Mouse (Mus musculus): ENCODE data around the gene Elk3. TPM values are rescaled to one million over a fixed set of nuclear protein-coding genes. Genes with fewer than 3 reads are reported as not detected.

Gene Elk3
- polyA plus RNA-seq, 1 experiment = 65.1 TPM

DNA sequence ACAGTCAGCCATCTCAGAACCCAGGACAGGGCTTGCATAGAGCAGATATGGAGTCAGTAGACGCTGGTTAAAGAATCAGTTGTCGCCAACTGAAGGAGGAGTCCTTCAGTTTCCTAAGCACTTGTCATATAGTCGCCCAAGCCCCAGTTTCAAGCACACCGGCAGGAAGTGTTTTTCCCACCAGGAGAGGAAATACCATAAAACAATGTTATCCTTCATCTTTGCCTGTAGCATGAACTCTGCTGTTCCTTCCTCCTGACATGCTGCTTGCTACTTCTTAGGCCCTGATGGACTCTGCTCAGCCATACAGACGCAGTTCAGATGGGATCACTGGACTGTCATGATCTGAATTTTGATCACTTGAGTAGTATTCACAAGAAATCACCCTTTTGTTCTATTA, 25.4 kb downstream of the Elk3 start:
- peaks cover 5% of the 10 kb centered on the region for H3K4me1 ChIP-seq (ENCODE audit: control insufficient read depth, insufficient read depth, low read length)
- H3K27ac ChIP-seq (ENCODE audit: insufficient read depth, low read depth, low read length) = no peak overlapping the region
- H3K4me3 ChIP-seq (ENCODE audit: insufficient read depth, low read length) = no peak overlapping the region
- TF ChIP-seq POLR2A (IDR thresholded peaks at IDR 0.05; ENCODE audit: borderline replicate concordance, low read depth, low read length) (no peak), CTCF (IDR thresholded peaks at IDR 0.05; ENCODE audit: low read depth, low read length) (no peak)

DNA sequence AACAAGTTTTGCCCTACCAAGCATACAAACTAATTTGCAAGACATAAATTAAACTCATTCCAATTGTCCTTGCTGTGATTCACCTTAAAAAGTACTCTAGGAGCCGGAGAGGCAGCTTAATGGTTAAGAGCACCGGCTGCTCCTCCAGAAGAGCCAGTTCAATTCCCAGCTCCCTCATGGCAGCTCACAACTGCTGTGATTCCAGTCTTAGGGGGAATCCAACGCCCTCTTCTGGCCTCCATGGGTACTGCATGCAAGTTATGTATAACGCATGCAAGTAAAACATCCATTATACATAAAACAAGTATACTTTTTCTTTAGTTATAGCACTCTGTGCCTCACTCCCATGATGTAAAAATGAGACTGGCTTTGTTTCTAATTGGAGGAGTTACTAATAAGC, 27.7 kb downstream of the Elk3 start:
- TF ChIP-seq POLR2A (IDR thresholded peaks at IDR 0.05; ENCODE audit: borderline replicate concordance, low read depth, low read length) (no peak), CTCF (IDR thresholded peaks at IDR 0.05; ENCODE audit: low read depth, low read length) (peak; percentile 79)
- no peak overlapping the region for H3K27ac ChIP-seq (ENCODE audit: insufficient read depth, low read depth, low read length)

DNA sequence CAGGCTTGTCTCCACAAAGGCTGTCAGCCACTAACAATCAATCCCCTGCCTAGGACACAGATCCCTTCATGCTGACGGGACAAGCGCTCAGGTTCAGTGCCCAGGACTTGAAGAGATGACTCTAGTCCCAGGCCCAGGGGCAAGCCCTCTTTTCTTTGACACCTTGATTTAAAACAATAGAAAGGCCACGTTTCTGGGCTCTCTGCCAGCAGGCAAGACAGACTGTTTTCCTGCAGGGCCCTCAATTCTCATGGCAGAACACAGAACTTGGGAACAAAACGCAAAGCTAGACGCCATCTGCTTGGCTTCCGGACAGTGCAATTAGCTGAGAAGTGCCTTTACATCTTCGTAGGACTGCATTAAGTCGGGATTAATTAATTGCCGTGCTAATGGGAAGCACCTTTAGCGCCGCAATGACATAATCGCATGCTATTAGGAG, 28.4 kb downstream of the Elk3 start:
- Histone ChIP-seq H3K4me3 (ENCODE audit: insufficient read depth, low read length) (no peak overlapping the region), H3K4me1 (ENCODE audit: control insufficient read depth, insufficient read depth, low read length) (peaks cover 2% of the 10 kb centered on the region; the same call in 1 of the 2 replicates), H3K27ac (ENCODE audit: insufficient read depth, low read depth, low read length) (no peak overlapping the region)
- TF ChIP-seq POLR2A (IDR thresholded peaks at IDR 0.05; ENCODE audit: borderline replicate concordance, low read depth, low read length) = no peak
- TF ChIP-seq CTCF (IDR thresholded peaks at IDR 0.05; ENCODE audit: low read depth, low read length) = no peak

More for the DNA sequence above, 27.7 kb downstream of the Elk3 start:
- Histone ChIP-seq H3K4me3 (ENCODE audit: insufficient read depth, low read length) (no peak overlapping the region), H3K4me1 (ENCODE audit: control insufficient read depth, insufficient read depth, low read length) (peaks cover 2% of the 10 kb centered on the region)

DNA sequence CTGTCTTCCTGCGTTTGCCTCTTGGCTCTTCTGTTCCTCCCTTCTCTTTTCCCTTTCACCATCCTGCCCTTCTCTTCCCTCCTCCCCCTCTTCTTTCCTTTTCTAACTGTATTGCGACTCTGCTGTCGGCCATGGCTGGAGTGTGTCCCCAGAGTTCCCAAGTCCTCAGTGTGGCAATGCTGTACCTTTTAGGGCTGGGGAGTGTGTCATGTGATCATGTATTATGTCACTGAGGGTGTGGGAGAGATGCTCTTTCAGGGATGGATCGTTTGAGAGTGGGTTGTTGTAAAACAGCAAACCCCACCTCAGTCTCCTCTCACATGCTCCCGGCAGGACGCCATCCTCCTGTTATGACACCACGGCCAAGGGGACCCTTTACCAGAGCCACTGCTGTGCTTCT, 29.8 kb downstream of the Elk3 start:
- H3K4me1 ChIP-seq (ENCODE audit: control insufficient read depth, insufficient read depth, low read length) = peaks cover 2% of the 10 kb centered on the region; the same call in 1 of the 2 replicates
- TF ChIP-seq POLR2A (IDR thresholded peaks at IDR 0.05; ENCODE audit: borderline replicate concordance, low read depth, low read length) = no peak
- TF ChIP-seq CTCF (IDR thresholded peaks at IDR 0.05; ENCODE audit: low read depth, low read length) = no peak
- H3K27ac ChIP-seq (ENCODE audit: insufficient read depth, low read depth, low read length) = no peak overlapping the region
- H3K4me3 ChIP-seq (ENCODE audit: insufficient read depth, low read length) = no peak overlapping the region

DNA sequence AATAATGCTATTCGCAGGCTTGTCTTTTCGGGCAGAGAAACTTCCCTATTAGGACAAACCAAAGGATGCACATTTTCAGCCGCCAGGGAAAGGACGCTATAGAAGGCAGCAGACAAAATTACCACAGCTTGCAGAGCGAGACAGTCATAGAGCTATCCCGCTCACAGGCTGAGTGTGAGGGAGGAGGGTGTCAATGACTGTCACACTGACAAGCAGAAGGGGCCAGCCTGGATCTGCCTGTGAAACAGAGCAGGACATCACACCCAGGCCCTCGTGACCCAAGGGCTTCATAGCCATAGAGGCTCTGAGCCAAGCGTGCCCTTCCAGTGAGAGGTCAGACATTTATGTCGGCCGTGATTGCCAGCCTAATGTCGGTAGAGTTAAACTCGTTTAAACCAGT, 30.3 kb downstream of the Elk3 start:
- Histone ChIP-seq H3K4me3 (ENCODE audit: insufficient read depth, low read length) (no peak overlapping the region), H3K4me1 (ENCODE audit: control insufficient read depth, insufficient read depth, low read length) (peaks cover 2% of the 10 kb centered on the region; the same call in 1 of the 2 replicates), H3K27ac (ENCODE audit: insufficient read depth, low read depth, low read length) (no peak overlapping the region)
- TF ChIP-seq CTCF (IDR thresholded peaks at IDR 0.05; ENCODE audit: low read depth, low read length) = no peak

DNA sequence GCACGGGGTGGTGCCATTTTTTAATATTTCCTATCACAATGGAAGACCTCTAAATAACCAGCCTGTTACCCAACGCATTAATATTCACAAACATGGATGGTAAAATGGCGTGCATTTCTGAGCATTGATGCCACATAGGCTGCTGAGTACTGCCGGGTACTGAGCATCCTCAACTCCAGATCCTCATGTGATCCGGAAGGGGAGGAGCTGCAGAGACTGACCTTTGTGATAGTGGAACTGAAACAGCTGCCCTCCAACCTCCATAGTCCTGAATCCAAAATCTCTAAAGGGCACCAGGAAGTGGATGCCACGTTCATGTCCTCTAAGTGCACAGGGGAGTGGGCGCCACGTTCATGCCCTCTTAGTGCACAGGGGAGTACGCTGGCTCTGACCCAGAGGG, 31.9 kb downstream of the Elk3 start:
- H3K4me1 ChIP-seq (ENCODE audit: control insufficient read depth, insufficient read depth, low read length) = peaks cover 11% of the 10 kb centered on the region
- no peak for TF ChIP-seq CTCF (IDR thresholded peaks at IDR 0.05; ENCODE audit: low read depth, low read length)
- H3K27ac ChIP-seq (ENCODE audit: insufficient read depth, low read depth, low read length) = no peak overlapping the region
- no peak overlapping the region for H3K4me3 ChIP-seq (ENCODE audit: insufficient read depth, low read length)

DNA sequence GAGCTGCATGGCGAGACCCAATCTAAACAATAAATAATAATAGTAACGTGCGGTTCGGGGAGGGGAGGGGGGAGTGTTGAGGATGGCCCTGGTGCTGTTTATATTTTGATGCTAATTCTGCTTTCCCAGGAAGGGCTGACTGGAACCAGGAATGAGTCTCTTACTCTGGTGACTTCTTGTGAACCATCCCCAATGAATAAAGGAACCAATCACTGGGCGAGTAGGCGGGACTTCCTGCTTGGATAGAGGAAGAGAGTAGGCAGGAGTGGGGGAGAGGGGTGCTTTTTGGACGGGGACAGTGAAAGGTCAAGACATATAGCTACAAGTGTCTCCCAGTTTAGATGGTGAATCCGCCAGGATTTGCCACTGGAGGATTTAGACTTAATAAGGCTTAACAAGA, 32.6 kb downstream of the Elk3 start:
- H3K4me1 ChIP-seq (ENCODE audit: control insufficient read depth, insufficient read depth, low read length) = peaks cover 16% of the 10 kb centered on the region
- H3K27ac ChIP-seq (ENCODE audit: insufficient read depth, low read depth, low read length) = no peak overlapping the region
- H3K4me3 ChIP-seq (ENCODE audit: insufficient read depth, low read length) = no peak overlapping the region
- TF ChIP-seq CTCF (IDR thresholded peaks at IDR 0.05; ENCODE audit: low read depth, low read length) (no peak), POLR2A (IDR thresholded peaks at IDR 0.05; ENCODE audit: borderline replicate concordance, low read depth, low read length) (no peak)

DNA sequence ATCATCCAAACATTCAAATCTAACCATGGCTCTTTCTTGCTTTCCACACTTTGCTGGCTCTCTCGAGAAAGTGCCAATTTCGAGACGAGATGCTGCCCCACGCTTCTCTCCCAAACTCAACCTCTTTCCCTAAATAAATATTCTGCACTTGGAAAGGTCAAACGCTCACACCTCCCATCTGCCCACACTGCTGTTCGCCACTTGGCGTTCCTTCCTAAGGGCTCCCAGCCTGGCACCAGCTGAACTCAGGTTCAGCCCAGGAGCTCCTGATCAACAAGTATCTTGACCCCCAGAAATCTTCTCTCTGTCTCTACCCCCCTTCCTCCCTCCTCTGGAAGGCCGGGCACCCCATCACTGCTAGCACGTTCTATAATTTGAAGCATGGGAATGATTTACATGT, 34.1 kb downstream of the Elk3 start:
- Histone ChIP-seq H3K27ac (ENCODE audit: insufficient read depth, low read depth, low read length) (no peak overlapping the region), H3K4me3 (ENCODE audit: insufficient read depth, low read length) (no peak overlapping the region), H3K4me1 (ENCODE audit: control insufficient read depth, insufficient read depth, low read length) (peaks cover 31% of the 10 kb centered on the region)
- TF ChIP-seq POLR2A (IDR thresholded peaks at IDR 0.05; ENCODE audit: borderline replicate concordance, low read depth, low read length) = no peak
- TF ChIP-seq CTCF (IDR thresholded peaks at IDR 0.05; ENCODE audit: low read depth, low read length) = no peak

DNA sequence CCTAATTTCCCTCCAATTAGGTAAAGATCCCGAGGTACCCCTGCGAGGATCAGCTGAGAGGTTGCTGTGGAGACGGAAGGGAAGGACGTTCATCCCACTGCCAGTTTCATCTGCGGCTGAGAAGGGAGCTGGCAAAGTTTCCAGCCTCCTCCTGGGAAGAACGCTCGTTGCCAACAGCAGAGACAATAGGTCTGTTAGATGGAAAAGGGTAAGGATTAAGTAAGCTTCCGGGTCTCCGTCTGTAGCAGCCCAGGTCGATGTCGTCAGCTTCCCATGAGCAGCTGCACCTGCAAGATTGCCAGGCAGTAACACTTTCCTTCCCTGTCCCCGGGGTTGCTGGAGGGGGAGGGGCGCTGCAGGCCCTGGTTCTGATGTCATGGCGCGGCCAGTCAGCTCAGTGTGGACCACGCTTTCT, 34.6 kb downstream of the Elk3 start:
- peaks cover 36% of the 10 kb centered on the region for H3K4me1 ChIP-seq (ENCODE audit: control insufficient read depth, insufficient read depth, low read length)
- H3K27ac ChIP-seq (ENCODE audit: insufficient read depth, low read depth, low read length) = no peak overlapping the region
- H3K4me3 ChIP-seq (ENCODE audit: insufficient read depth, low read length) = no peak overlapping the region
- TF ChIP-seq POLR2A (IDR thresholded peaks at IDR 0.05; ENCODE audit: borderline replicate concordance, low read depth, low read length) (no peak), CTCF (IDR thresholded peaks at IDR 0.05; ENCODE audit: low read depth, low read length) (no peak)

DNA sequence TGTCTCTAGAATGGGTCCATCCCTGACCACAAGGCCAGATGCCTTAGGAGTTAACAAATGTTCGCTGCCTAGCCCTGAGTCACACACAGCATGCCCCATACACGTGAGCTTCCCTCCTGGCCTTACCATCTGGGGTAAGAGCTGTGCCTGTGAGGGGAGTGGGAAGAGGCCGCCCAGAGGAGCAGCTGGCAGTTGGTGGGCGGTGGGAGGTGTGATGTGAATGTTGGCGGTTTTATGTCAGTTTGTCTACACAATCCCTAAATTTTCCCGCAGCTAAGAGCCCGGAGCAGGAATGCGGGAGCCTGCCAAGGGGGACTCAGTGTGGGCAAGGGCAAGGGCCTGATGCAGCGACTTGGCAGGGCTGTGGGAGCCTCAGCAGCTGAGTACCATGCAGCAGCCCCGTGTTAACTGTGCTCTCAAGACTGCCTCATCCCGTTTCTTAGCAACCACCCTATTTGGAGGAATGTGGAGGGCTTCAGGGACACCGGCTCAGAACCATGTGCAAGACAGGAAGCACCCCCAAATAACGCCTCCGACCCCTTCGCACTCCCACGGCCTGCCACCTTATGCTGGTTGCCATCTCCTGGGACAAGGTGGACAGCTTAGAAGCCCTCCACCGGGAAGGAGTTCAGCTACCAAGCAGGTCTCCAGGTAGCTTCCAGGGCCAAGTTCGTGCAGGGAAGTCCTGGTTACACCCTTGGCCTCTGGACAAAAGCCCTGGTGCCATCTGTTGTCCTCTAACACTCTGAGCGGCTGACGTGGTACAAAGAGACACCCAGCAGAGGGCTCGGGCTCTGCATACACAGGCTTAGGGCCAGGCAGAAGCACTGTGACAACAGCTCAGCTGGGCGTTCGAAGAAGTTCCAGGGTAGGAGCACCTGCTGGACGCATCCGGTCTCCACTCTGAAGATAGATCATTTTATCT, 35.5 kb downstream of the Elk3 start:
- H3K4me1 ChIP-seq (ENCODE audit: control insufficient read depth, insufficient read depth, low read length) = peaks cover 43% of the 10 kb centered on the region
- H3K4me3 ChIP-seq (ENCODE audit: insufficient read depth, low read length) = no peak overlapping the region
- H3K27ac ChIP-seq (ENCODE audit: insufficient read depth, low read depth, low read length) = no peak overlapping the region
- TF ChIP-seq CTCF (IDR thresholded peaks at IDR 0.05; ENCODE audit: low read depth, low read length) (no peak), POLR2A (IDR thresholded peaks at IDR 0.05; ENCODE audit: borderline replicate concordance, low read depth, low read length) (no peak)
